Mouse (Mus musculus) lung, embryonic 16.5 days (tissue): Measurements from ENCODE around the gene Chst8. TPM values are rescaled to one million over a fixed set of nuclear protein-coding genes. Genes with fewer than 3 reads are reported as not detected.

Experiments
- ATAC-seq: fragments of 200-750 bp; cut with Nextera tagmentation; 2 replicates; pipeline ENCODE4 v1.8.0; 2017; ENCODE audit warnings: low read depth, mild to moderate bottlenecking, moderate library complexity
- H3K27ac ChIP-seq: fragments of 300-500 bp; sonication (generic); 2 replicates; pipeline ENCODE4 v1.5.1; 2014; ENCODE audit warnings: mild to moderate bottlenecking, control low read depth, low read length
- H3K27me3 ChIP-seq: fragments of 300-500 bp; sonication (generic); 2 replicates; pipeline ENCODE4 v1.6.1; 2014; ENCODE audit warnings: low read depth, low read length, mixed read lengths; ENCODE audit not compliant: control insufficient read depth, insufficient read depth
- H3K36me3 ChIP-seq: fragments of 300-500 bp; sonication (generic); 2 replicates; pipeline ENCODE4 v1.6.1; 2014; ENCODE audit warnings: low read length; ENCODE audit not compliant: control insufficient read depth, insufficient read depth
- H3K4me1 ChIP-seq: fragments of 300-500 bp; sonication (generic); replicated peaks from 2 replicates; pipeline ENCODE4 v1.6.1; 2014; ENCODE audit warnings: low read length, mixed read lengths; ENCODE audit not compliant: control insufficient read depth, insufficient read depth
- H3K4me2 ChIP-seq: fragments of 300-500 bp; sonication (generic); 2 replicates; pipeline ENCODE4 v1.6.1; 2014; ENCODE audit warnings: low read depth, low read length, control low read depth
- H3K4me3 ChIP-seq: fragments of 300-500 bp; sonication (generic); 2 replicates; pipeline ENCODE4 v1.5.1; 2014; ENCODE audit warnings: mild to moderate bottlenecking, low read length, control low read depth
- H3K9ac ChIP-seq: fragments of 300-500 bp; sonication (generic); 2 replicates; pipeline ENCODE4 v1.6.1; 2014; ENCODE audit warnings: low read length, control low read depth
- H3K9me3 ChIP-seq: fragments of 300-500 bp; sonication (generic); 2 replicates; pipeline ENCODE4 v1.6.1; 2016; ENCODE audit warnings: low read length; ENCODE audit not compliant: control insufficient read depth
- WGBS: fragments of 180-500 bp; shearing (Covaris S2); extraction: QIAGEN DNeasy Blood & Tissue Kit; methylation state at CpG from one replicate; pipeline ENCODE4 v1.1.7; 2014; 5-methylcytosine and 5-hydroxymethylcytosine counted together
- polyA plus RNA-seq: library from polyadenylated mRNA; unstranded; fragments of >200 nt; fragmentation: Nextera tagmentation; extraction: Ambion mirVana; gene quantifications from 2 replicates; pipeline ENCODE4 v1.2.1, GENCODE M21; 2015

Gene Chst8
- polyA plus RNA-seq, 1 experiment from 2014 or later: 4.8 TPM

- no peak overlapping the region for H3K9ac ChIP-seq
- H3K27ac ChIP-seq: no peak overlapping the region
- H3K4me3 ChIP-seq: no peak overlapping the region
- H3K4me2 ChIP-seq: no peak overlapping the region
- H3K27me3 ChIP-seq: no peaks in the 10 kb centered on the region
- H3K36me3 ChIP-seq: no peaks in the 10 kb centered on the region
- H3K9me3 ChIP-seq: no peaks in the 10 kb centered on the region
- no peak for ATAC-seq
- WGBS: 22% methylated on average over 5 of the region's 5 CpGs
- H3K4me1 ChIP-seq: no peaks in the 10 kb centered on the region
These were observed 150.3 kb downstream of the Chst8 start for GRCm38 (mm10) chr7:34662227-34662626.

GRCm38 (mm10) chr7:34659386-34660085 is 153.0 kb downstream of the Chst8 start:
- no peak overlapping the region for H3K4me2 ChIP-seq
- H3K27me3 ChIP-seq: no peaks in the 10 kb centered on the region
- 76% methylated on average over 6 of the region's 6 CpGs for WGBS
- H3K4me1 ChIP-seq: no peaks in the 10 kb centered on the region
- no peak for ATAC-seq
- H3K9ac ChIP-seq: no peak overlapping the region
- H3K27ac ChIP-seq: no peak overlapping the region
- no peaks in the 10 kb centered on the region for H3K9me3 ChIP-seq
- no peak overlapping the region for H3K4me3 ChIP-seq
- H3K36me3 ChIP-seq: no peaks in the 10 kb centered on the region

GRCm38 (mm10) chr7:34656632-34657031 is 155.9 kb downstream of the Chst8 start, which contains the start of gene Kctd15:
Gene Kctd15, minus strand, starts transcription at chr7:34656732.
- peaks cover 6% of the 10 kb centered on the region; the same call in 1 of the 2 replicates for H3K4me1 ChIP-seq
- no peaks in the 10 kb centered on the region for H3K27me3 ChIP-seq
- no peaks in the 10 kb centered on the region for H3K36me3 ChIP-seq
- no peak within 1 kb of the TSS; the same call in 1 of the 2 replicates for H3K27ac ChIP-seq
- H3K4me3 ChIP-seq: peak within 1 kb of the TSS; percentile 63
- no peaks in the 10 kb centered on the region for H3K9me3 ChIP-seq
- 59% methylated on average over 5 of the region's 5 CpGs for WGBS
- peak within 1 kb of the TSS; percentile 93 for H3K9ac ChIP-seq
- ATAC-seq: no peak
- peak within 1 kb of the TSS; percentile 78 for H3K4me2 ChIP-seq

GRCm38 (mm10) chr7:34655086-34655839 is 157.2 kb downstream of the Chst8 start:
- no peaks in the 10 kb centered on the region for H3K36me3 ChIP-seq
- peaks cover 6% of the 10 kb centered on the region; the same call in 1 of the 2 replicates for H3K4me1 ChIP-seq
- no peaks in the 10 kb centered on the region for H3K9me3 ChIP-seq
- WGBS: under 1% methylated on average over 40 of the region's 74 CpGs
- peak overlapping the region; percentile 99 for H3K27ac ChIP-seq
- peak overlapping the region; percentile 78 for H3K4me2 ChIP-seq
- H3K4me3 ChIP-seq: peak overlapping the region; percentile 63
- no peaks in the 10 kb centered on the region for H3K27me3 ChIP-seq
- peak overlapping the region; percentile 93 for H3K9ac ChIP-seq
- ATAC-seq: peak; percentile 85

GRCm38 (mm10) chr7:34654441-34655085 is 157.9 kb downstream of the Chst8 start:
- ATAC-seq: peak; percentile 45
- H3K27me3 ChIP-seq: no peaks in the 10 kb centered on the region
- H3K9ac ChIP-seq: peak overlapping the region; percentile 93
- H3K4me3 ChIP-seq: peak overlapping the region; percentile 63
- H3K36me3 ChIP-seq: no peaks in the 10 kb centered on the region; the same call in 1 of the 2 replicates
- peak overlapping the region; percentile 78 for H3K4me2 ChIP-seq
- peak overlapping the region; percentile 99 for H3K27ac ChIP-seq
- peaks cover 6% of the 10 kb centered on the region; the same call in 1 of the 2 replicates for H3K4me1 ChIP-seq
- H3K9me3 ChIP-seq: no peaks in the 10 kb centered on the region
- WGBS: 1% methylated on average over 58 of the region's 81 CpGs

- H3K36me3 ChIP-seq: no peaks in the 10 kb centered on the region; the same call in 1 of the 2 replicates
- WGBS: under 1% methylated on average over 47 of the region's 64 CpGs
- ATAC-seq: peak; percentile 38
These were observed 158.6 kb downstream of the Chst8 start for GRCm38 (mm10) chr7:34653731-34654440.

GRCm38 (mm10) chr7:34652751-34653502 is 159.6 kb downstream of the Chst8 start:
- no peak for ATAC-seq
- peaks cover 6% of the 10 kb centered on the region; the same call in 1 of the 2 replicates for H3K4me1 ChIP-seq
- H3K27ac ChIP-seq: peak overlapping the region; percentile 56
- WGBS: under 1% methylated on average over 48 of the region's 48 CpGs
- H3K9ac ChIP-seq: peak overlapping the region; percentile 93
- H3K36me3 ChIP-seq: no peaks in the 10 kb centered on the region; the same call in 1 of the 2 replicates
- H3K27me3 ChIP-seq: no peaks in the 10 kb centered on the region
- peak overlapping the region; percentile 63 for H3K4me3 ChIP-seq
- H3K4me2 ChIP-seq: peak overlapping the region; percentile 78
- H3K9me3 ChIP-seq: no peaks in the 10 kb centered on the region

More at GRCm38 (mm10) chr7:34653731-34654440, 158.6 kb downstream of the Chst8 start:
- Histone ChIP-seq H3K27me3 (no peaks in the 10 kb centered on the region), H3K4me2 (peak overlapping the region; percentile 78), H3K4me3 (peak overlapping the region; percentile 63), H3K4me1 (peaks cover 6% of the 10 kb centered on the region; the same call in 1 of the 2 replicates), H3K27ac (peak overlapping the region; percentile 99), H3K9ac (peak overlapping the region; percentile 93), H3K9me3 (no peaks in the 10 kb centered on the region)

GRCm38 (mm10) chr7:34651381-34651780 is 161.1 kb downstream of the Chst8 start:
- H3K4me1 ChIP-seq: peaks cover 6% of the 10 kb centered on the region
- H3K9me3 ChIP-seq: no peaks in the 10 kb centered on the region
- H3K9ac ChIP-seq: no peak overlapping the region
- 56% methylated on average over 2 of the region's 2 CpGs for WGBS
- no peaks in the 10 kb centered on the region; the same call in 1 of the 2 replicates for H3K36me3 ChIP-seq
- H3K27ac ChIP-seq: no peak overlapping the region
- no peak overlapping the region for H3K4me3 ChIP-seq
- ATAC-seq: no peak
- H3K4me2 ChIP-seq: no peak overlapping the region
- no peaks in the 10 kb centered on the region for H3K27me3 ChIP-seq
